Mouse (Mus musculus) right cerebral cortex, postnatal 4 days (tissue): ENCODE measurements around the gene Olfr799.

Source experiments
- DNase-seq: peaks from one replicate; pipeline ENCODE4 v3.0.0-alpha.2; 2022

Olfr799 gene

DNA sequence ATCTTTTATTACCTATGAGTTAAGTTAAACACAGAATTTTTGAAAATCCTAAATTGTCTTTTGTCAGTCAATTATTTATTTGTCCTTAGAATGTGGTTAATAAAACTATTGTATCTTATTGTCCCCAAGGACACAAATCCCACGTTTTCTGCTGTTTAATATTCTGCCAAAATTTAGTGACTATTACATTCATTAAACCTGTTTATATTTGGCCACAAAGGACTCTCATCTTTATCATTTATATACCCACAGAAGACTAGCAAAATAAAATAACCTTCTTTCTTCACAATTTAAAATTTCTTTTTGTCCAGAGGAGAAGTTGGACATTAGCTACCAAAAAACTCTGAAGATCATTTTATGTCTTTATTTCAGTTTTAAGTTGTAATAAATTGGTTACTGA is at the start of gene Olfr799:
Gene Olfr799, plus strand, starts transcription at position 301 of the 400 bp plus-strand sequence.
- no peak for DNase-seq

DNA sequence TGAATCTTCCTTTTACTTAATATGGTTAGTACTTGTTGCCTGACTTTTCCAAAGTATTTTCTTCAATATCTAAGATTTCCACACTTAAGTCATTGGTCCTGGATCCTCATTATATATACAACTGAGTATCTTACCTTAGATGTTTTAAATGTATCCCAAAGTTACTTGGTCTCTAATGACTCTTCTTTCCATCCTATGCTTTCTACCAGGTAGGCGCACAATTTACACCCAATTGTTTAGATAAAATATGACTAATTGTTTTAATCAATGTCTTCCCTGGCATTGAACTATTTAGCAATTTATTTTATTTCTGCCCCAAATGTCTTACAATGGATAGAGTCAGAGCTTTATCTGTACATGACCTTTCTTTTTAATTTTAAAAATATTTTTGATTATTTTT is 24.8 kb upstream of the Olfr799 start, which contains the start of gene Olfr796:
Gene Olfr796, minus strand, starts transcription at position 101 of the 400 bp plus-strand sequence.
- DNase-seq = no peak

DNA sequence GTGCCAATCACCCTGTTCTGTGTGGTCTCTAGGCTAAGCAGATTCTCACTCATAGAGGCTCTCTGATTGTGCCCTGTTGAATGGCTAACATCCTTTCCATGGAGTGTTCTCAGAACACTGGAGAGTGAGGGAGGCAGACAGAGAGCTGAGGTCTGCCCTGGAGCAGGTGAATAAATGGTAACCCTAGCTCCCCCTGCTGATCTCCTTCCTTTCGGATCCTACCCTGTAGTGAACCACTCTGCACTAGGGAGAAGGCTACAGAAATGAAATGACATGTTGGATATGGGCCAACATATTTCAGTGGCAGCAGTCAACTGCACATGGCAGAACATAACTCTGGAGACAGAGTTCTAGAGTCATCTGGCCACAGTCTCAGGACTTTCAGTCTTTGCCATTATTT is 15.6 kb upstream of the Olfr799 start:
- DNase-seq = no peak

DNA sequence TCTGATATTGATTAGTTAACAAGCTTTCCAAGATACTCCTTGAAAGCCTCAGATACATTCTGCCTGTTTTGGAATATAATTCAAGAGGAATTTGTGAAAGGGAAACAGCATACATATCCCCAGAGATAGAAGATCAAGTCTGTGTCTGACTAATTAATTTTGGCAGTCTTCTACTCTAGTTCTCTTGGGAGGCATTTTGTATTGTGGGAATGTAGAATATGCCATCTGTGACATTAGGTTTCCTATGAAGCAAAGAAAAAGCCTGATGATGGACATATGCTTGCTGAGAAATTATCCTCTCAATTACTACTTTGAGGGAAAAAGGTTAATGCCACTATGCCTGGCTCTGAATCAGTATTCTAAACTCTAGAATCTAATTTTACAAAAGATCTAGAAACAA is 14.0 kb upstream of the Olfr799 start:
- no peak for DNase-seq

DNA sequence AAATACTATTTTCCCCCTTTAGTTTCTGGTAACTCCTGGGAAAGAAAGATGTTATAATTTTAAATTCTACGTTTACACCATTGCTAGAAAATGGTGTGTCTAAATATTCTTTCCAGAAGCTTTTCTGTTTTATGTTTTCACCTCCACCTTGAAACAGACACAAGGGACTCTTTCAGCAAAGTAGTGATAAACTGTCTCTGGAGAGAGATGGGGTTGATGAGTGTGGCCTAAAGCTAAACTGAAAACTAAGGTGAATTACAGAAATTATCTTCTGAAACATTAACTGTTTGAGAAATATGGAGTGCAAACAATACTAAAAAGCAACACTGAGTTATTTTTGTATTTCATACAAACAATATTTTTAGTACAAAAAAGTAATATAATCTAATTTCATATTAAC is 9.4 kb upstream of the Olfr799 start, which contains the start of gene Olfr798:
Gene Olfr798, minus strand, starts transcription at position 101 of the 400 bp plus-strand sequence.
- no peak for DNase-seq

DNA sequence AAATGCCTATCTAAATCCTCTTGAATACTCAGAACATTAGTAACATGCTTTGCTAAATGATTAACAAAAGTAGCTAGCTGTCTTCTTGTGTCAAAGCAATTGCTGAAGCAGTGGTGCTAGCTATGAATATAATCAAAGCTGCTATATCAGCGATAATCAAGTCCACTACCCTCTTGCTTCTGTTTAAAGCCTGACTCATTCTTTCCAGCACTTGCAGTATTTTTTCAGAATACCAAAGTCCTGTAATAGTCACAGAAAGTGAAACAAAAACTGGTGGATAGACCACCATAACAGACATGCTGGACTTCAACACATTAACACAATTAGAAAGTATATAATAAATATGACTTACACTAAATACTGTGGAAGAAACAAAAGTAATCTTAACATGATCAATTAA is 14.5 kb downstream of the Olfr799 start:
- no peak for DNase-seq

DNA sequence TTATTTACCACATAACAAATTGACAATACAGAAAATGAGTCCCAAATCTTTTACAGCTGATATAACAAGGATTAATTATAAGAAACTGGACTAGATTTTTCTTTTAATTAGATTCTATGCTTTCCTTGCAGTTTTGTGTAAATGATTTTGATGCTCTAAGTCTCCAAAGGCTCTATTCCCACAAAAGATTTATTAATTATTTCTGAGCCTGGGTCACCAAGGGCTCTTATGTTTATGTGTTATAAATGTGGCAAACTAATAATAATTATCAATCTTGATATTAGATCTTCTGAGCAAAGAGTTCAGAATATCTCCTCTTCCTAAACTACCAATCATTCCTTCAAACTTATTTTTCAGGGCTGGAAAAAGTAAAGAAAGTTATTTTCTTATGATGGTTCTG is 20.1 kb downstream of the Olfr799 start, which contains the start of gene Olfr800:
Gene Olfr800, plus strand, starts transcription at position 301 of the 400 bp plus-strand sequence.
- DNase-seq = no peak

DNA sequence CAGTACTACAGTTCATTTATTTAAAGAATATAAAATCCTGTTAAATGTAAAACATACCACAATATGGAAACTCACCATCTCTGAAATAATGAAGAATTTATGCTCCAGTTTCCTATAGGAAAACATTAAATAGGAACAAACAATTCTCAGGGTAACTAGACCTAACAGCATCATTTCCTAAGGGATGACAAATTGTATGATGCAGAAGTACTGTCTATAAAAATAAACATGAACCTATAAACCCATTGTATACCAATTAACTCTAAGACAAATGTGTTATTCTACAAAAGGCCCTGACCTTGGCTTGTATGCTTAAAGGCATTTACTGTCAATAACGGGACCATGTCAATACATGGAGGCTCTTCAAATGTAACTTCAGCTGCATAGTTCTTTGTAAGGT is 36.5 kb downstream of the Olfr799 start, which contains the start of gene Olfr801:
Gene Olfr801, minus strand, starts transcription at position 101 of the 400 bp plus-strand sequence.
- no peak for DNase-seq

DNA sequence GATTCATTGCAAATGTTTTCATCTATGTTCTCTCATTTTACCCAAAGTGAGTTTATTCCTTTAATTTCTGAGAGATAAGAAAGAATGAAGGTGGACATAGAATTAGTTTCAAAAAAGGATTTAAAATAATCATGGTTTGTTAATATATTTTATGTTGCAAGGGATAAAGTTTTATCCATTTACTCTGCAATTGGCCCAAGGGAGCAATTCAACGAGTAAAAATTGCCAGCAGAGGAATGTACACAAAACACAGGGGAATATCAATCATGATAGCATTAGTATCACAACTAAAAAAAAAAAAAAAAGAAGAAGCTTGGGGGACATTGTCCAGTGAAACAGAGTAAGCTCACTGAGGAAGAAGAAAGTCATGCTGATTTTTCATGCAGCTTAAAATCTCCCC is 50.8 kb downstream of the Olfr799 start, which contains the start of gene Olfr802:
Gene Olfr802, minus strand, starts transcription at position 101 of the 400 bp plus-strand sequence.
- no peak for DNase-seq

DNA sequence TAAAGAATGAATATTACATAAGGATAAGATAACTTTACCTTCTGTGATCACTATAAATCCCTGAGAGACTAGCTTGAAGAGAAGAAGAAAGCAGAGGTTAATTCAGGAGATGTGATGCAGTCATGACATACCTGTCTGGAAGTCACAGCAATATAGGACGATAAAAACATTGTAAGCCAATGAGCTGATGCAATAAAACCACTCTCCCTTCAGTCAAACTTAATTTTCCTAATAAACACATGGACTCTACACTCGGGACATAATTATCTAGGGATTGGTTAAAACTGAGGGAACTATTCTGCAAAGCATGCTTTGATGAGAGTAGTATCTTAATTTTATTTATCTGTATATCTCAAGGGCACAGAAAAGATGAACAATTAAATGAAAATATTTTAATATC is 56.9 kb downstream of the Olfr799 start, which contains the start of gene Olfr803:
Gene Olfr803, minus strand, starts transcription at position 101 of the 400 bp plus-strand sequence.
- DNase-seq = no peak
